Mouse (Mus musculus): ENCODE results near the gene Tph2.
A peak's percentile ranks its signal among the peaks of the same experiment; 100 is the strongest.

The Tph2 gene

DNA sequence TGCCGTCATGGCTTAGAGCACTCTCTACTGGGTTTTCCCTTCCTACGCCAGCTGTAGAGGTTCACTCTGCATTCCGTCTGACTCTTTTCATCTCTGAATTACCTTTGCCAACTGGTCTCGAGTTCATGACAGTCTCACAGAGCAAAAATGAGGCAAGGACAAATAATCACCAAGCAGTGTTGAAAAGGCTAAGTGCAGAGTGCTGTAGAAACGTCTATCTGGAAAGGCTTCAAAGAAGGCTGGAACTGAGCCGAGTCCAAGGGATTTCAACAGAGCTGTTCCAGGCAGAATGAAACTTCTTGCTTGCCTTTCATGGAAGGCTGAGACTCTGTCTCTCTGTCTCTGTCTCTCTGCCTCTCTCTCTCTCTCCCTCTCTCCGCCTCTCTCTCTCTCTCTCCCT, 47.8 kb downstream of the Tph2 start:
- DNase-seq, result no peak

DNA sequence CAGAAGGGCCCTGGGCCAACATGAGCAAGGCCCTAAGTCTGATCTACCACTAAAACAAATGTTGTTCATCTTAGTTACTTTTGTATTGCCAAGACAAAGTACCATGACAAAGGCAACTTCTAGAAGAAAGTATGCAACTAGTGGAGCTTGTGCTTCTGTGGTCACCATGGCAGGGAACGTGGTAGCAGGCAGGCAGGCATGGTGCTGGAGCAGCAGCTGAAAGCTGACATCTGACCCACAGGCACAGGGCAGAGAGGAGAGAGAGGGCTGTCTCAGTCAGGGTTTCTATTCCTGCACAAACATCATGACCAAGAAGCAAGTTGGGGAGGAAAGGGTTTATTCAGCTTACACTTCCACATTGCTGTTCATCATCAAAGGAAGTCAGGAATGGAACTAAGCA, 56.9 kb downstream of the Tph2 start:
- DNase-seq, result no peak

DNA sequence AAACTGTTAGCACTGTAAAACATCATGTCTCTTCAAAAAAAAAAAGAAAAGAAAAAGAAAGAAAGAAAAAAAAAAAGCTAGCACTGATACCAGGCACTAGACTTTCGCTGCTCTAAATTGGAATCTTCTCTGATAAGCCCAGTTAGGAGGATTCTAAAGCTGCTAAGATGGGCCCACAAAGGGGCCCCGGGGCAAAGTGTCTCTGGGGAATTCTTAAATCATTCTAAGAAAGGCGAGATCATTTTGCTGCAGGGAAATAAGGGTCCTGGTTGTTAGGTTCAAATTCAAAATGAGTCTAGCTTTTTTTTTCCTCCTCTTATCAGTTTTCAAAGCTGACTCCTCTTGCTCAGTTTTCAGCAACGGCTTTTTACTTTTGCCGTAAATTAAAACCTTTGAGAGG, 59.3 kb downstream of the Tph2 start:
- no peak for DNase-seq

DNA sequence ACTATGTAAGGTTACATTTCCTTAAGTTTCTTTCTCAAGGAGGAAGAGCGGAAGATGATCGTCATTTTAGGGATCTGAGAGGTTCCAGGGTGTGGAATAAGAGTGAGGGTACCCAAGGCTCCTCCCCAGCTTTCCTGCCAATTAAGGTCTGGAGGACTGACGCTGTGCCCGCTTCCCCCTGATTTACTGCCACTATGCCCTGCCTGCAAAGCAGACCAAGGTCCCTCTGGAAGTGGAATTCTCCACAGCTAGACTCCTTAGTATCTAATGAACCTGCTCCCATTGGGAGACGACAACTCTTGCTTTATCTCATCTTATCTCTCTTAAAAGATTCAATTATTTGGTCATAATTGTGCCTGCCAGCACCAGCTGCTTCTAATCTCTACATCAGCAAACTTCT, 59.8 kb downstream of the Tph2 start:
- no peak for DNase-seq

DNA sequence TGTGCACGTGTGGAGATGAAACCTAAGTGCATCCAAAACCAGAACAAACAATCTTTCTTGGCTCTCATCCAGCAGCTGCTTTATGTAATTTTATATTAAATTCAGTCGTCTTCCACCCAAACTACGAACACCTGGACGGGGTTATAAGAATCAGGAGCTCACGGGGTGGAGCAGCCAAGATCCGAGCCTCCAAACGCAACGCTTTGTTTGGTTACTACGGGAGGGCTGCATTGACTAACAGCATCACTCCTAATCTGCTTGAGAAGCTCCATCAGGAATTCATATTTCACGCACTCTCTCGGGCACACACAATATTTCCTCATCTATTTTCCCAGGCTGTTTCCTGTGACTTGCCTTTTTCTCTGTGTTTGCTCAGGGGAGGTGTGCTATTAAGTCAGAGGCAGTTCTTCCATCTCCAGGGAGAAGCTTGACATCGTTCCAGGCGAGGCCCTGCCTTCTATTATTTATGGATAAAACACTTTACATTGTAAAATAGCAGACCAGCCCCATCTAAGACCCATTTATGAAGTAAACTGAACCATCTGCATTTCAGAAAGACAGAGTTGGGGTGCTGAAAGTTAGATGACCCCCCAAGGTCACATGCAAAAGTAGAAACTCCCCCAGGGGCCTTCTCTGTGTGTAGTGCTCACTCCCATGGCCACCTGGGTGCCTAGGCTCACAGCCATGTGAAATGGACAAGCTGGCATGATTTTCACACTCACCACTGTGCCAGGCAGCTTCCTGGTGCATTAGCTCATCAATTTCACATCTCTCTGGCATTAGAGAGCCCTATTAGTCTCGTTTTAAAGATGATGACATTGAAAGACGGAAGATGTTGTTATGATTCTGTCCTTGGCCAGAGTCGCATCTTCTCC, 76.9 kb downstream of the Tph2 start:
- no peak for DNase-seq

DNA sequence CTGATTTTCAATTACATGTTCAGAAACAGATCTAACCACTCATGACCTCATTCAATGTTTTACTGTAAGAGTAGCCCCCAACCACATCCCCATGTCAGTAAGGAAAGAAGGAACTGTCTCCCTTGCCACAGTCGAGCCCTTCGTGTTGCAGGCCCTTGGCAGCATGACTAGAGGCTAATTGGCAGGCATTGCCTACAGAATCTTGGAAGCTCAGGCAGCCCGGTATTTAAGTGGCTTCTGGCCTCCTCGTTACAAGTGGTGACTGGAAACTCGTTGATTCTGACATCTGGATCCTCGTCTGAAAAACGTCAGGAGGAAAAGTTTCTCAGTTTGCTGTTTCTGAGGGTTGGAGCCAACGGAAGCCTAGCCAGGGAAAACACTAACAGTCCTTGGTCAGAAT, 80.6 kb downstream of the Tph2 start:
- DNase-seq, result no peak

DNA sequence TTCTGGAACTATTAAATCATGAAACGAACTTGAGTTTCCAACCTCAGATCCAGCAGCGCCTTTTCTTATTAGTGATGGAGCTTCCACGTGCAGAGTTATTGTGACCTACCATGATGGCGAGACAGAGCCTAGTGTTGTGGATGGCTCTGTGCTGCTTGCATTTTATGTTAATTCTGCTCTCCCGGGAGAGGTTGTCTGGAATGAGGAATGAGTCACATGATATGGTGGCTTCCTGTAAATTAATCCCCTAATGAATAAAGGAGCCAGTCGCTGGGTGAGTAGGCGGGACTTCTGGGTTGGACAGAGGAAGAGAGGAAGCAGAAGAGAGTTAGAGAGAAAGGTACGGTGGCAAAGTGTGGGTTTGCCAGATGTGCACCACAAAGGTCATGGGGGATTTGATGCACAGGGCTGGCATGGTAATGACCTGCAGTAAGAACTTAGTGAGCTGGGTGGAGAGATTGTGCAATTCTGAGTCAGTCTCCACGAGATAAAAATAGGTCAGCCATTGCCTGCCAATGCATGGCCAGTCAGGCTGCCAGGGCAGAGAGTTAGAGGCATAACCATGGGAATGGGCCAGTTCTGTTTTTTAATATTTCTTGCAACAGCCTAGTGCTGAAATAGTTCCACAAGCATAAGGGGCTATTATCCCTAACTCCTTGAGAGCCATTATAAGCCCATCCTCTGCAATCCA, 84.8 kb downstream of the Tph2 start:
- DNase-seq, result peak; percentile 40

DNA sequence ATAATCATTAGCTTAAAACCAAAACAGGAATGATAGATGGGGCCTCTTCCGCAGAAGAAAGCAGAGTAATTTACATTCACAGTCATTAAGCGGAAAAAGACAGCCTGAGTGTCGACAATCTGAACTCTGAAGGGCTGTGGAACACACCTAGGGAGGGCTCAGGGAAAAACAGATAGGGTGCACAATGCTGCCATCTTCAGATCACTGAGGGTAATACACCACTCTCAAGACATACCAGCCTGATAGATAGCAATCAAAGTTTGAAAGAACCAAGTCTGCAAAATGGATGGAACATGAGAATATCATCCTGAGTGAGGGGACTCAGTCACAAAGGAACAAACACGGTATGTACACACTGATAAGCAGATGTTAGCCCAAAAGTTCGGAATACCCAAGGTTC, 87.7 kb downstream of the Tph2 start:
- DNase-seq, result peak; percentile 80

DNA sequence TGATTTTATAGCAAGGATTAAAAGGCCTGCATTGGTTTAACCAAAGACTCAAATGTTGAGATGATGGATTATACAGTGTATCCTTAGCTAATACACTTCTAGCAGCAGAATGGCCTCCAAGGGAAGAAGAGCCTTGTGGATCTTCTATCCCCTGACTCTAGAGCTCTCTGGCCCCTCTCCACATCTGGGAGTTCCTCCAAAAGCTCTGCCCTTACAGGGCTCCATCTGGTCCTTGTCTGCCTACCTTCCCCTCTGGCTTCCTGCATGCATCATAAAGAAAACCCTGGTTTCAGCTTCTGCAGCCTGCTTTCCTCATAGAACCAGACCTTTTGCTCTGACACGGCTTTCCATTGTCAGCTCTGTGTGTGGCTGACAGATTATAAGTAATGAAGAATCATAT, 88.6 kb downstream of the Tph2 start:
- no peak for DNase-seq

DNA sequence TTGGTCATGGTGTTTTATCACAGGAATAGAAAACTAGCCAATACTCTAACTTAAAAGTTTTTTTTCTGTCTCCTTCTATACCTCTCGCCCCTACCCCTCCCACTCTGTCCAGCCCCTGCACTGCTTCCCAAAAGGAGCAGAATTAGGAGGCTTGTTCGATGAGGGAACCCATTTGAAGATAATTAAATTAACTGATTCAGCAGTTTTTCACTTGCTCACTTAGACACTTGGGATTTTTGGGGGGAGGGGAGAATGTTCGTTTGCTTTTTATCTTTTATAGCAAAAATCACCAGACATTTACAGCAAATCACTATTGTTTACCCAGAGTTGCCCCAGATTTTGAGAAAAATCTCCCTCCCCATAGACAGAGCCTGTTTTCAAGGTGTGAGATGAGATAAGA, 106.6 kb downstream of the Tph2 start:
- no peak for DNase-seq

DNA sequence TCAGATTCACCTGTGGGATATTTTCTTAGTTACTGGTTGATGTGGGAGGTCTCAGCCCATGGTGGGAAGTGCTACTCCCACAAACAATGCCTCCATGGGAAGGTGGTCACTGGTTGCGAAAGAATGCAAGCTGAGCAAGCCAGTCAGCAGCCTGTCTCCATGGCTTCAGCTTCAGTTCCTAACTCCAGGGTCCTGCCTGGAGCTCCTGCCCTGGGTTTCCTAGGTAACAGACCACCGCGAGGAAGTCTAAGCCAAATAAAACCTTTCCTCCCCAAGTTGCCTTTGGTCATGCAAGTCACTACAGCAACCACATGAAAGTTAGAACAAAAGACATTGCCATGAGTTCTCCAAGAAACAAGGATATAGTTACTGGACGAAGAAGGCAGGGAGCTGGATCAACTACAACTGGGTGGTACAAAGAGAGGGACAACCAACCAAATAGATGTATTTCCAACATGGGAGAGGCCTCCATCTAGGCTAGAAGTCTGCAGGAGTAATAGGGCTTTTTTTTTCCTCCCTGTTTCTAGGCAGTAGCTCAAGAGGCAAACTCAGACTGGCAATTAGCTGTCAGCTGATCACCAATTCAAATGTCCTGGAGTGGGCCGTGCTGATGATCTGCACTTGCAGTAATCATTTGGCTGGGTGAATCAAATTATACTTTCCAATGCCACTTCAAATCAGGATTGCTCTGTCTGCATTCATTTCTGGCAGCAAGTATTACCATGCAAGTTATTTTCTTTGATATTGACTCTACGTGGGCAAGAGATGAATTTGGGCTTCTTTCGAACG, 115.5 kb downstream of the Tph2 start:
- DNase-seq, result no peak

DNA sequence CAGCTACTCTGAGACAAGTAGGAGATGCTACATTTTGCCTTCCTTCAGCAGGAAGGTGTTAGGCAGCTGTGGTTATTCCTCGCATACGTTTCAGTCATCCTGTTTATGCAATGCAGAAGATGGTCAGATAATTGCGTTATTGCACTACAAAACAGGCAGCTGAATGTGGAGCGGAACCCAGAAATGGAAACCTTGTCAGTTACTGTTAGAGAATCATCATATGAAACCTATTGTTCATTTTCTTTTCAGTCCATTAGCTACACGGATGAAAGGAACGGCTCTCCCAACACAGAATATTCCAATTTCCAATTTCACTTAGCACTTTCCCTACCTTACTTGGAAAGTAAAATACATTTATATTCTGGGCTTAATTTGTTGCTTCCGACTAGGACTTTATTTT, 120.9 kb downstream of the Tph2 start:
- no peak for DNase-seq

DNA sequence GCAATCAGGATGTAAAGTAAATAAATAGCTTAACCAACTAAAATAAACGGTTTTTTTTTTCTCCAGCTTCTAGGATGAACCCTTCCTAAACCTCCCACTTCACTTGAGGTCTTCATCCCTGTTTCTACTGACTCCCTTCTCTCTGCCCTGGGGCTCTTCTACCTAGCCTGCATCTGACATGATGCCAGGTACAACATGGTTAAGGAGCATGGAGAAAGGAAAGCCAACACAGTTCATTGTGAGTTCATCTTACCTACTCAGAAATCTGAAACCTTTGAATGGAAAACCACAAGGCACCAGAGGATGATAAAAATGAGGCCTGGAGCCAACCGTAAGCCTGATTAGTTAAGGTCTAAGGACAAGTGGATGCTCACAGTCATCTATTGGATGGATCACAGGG, 123.3 kb downstream of the Tph2 start:
- no peak for DNase-seq

DNA sequence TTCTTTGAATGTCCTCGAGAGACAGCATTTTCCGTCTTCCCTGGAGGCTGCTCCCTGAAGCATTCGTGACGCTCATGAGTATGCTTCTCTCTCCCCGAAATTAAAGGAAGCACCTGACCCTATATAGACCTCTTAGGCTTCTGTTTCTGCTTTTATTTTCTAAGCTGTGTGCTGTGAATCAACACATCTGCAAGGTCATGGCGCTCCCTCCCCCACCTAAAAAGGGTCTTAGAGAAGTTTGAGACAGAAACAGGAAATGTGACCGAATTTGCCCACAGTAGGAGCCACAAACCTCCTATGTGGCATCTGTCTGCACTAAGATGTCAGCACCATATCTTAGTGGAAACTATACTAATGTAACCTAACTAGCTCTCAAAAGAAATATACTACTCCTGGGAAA, 124.1 kb downstream of the Tph2 start:
- no peak for DNase-seq

DNA sequence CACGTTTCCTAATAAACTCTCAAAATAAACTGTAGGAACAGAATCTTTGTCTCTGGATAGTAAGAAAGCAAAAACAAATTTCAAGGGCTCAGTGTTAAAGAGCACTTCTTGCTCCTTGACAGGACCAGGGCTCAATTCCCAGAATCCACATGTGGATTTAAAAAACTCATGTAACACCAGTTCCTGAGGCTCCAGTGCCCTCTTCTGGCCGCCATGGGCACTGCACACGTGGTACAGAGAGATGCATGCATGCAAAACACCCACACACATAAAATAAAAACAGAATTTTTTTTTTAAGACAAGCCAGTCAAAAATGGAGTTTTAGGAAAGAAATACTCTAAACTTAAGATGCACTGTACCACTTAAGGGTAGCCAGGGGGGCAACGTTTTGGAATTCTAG, 133.2 kb downstream of the Tph2 start:
- peak; percentile 28 for DNase-seq

DNA sequence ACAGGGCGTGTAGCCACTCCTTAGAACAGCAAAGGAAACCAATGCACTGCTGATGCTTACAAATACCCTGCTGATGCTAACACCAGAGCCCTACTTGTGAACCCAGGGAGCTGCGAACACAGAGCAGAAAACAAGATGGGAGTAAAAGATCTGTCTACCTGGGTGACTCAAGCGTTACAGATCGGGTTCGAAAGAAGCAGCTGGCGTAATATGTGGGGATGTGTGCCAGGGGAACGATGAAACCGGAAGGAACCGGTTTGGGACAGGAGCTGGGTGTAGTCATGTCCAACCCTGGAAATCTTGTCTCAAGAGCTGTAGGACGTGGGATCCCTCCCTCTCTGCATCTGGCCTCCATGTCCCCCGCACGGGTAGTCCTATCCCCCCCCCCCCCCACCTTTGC, 134.1 kb downstream of the Tph2 start:
- peak; percentile 41 for DNase-seq

DNA sequence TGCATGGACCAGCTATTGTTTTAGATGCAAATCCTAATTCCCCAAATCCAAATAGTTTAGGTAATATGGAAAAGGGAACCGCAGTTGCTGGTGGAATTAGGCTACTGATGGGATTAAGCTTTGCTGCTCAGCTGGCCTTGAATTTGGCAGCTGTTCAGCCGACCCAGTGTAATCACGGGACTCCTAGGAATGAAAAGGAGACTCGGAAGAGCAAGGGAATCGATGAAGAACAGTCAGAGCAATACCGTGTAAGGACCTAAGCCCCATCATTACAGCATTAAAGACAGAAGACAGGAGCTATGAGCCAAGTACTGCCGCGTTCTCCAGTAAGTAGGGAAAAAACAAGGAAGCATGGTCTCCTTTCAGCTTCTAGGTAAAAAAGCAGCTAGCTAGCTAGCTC, 134.6 kb downstream of the Tph2 start:
- DNase-seq, result peak; percentile 39

DNA sequence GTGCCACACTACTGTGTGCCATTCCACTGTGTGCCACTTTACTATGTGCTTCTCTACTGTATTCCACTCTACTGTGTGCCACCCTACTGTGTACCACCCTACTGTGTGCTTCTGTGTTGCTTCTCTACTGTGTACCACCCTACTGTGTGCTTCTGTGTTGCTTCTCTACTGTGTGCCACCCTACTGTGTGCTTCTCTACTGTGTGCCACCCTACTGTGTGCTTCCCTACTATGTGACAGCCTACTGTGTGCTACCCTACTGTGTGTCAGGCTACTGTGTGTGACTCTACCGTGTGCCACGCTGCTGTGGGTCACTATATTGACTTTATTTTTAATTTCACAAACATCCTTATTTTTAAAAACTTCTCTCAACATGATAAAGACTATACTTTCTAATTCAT, 136.3 kb downstream of the Tph2 start:
- no peak for DNase-seq

DNA sequence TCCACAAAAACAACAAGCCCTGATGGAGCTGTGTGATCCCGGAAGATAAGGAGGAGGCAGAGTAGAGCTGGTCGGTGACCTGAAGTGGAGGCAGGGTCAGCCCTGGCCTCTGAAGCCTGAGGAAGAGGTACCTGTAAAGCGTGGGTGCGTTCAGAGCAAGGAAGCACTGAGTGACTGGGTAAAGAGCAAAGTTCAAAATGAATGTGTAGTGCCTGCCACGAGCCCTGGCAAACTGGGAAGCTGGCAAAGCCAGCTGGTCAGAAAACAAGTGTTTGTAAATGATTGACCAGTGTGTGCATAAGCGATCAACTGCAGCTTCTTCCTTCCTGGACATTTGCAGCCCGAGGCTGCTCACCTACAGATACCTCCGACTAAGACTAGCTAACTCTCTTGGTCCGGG, 149.1 kb downstream of the Tph2 start:
- no peak for DNase-seq

All from cerebellum, adult 11 months (tissue).